Mouse (Mus musculus) neural tube, embryonic 11.5 days (tissue): Measurements from ENCODE around the gene Ppp1r1a. TPM values are rescaled to one million over a fixed set of nuclear protein-coding genes. Genes with fewer than 3 reads are reported as not detected.

Experiments used
- ATAC-seq: fragments of 200-750 bp; cut with Nextera tagmentation; 2 replicates; pipeline ENCODE4 v1.8.0; 2017; ENCODE audit warnings: moderate number of reproducible peaks, mild to moderate bottlenecking, moderate TSS enrichment, moderate library complexity; ENCODE audit not compliant: insufficient read depth, low FRiP score, low TSS enrichment
- DNase-seq: peaks from one replicate; pipeline ENCODE4 v3.0.0-alpha.2; 2015; ENCODE audit warnings: low spot score
- H3K27ac ChIP-seq: fragments of 300-500 bp; sonication (generic); 2 replicates; pipeline ENCODE4 v1.5.1; 2014; ENCODE audit warnings: low read depth, mild to moderate bottlenecking, low read length
- H3K27me3 ChIP-seq: fragments of 300-500 bp; sonication (generic); 2 replicates; pipeline ENCODE4 v1.6.1; 2014; ENCODE audit warnings: mild to moderate bottlenecking, low read length, mixed read lengths; ENCODE audit not compliant: control insufficient read depth, insufficient read depth
- H3K36me3 ChIP-seq: fragments of 300-500 bp; sonication (generic); 2 replicates; pipeline ENCODE4 v1.6.1; 2014; ENCODE audit warnings: mild to moderate bottlenecking, low read length, moderate library complexity, mixed read lengths; ENCODE audit not compliant: control insufficient read depth, insufficient read depth
- H3K4me1 ChIP-seq: fragments of 300-500 bp; sonication (generic); 2 replicates; pipeline ENCODE4 v1.6.1; 2014; ENCODE audit warnings: low read length, mixed read lengths; ENCODE audit not compliant: control insufficient read depth, insufficient read depth
- H3K4me2 ChIP-seq: fragments of 300-500 bp; sonication (generic); 2 replicates; pipeline ENCODE4 v1.6.1; 2014; ENCODE audit warnings: low read depth, mild to moderate bottlenecking, moderate library complexity
- H3K4me3 ChIP-seq: fragments of 300-500 bp; sonication (generic); 2 replicates; pipeline ENCODE4 v1.5.1; 2014; ENCODE audit warnings: low read depth, low read length
- H3K9ac ChIP-seq: fragments of 300-500 bp; sonication (generic); 2 replicates; pipeline ENCODE4 v1.6.1; 2014; ENCODE audit warnings: mild to moderate bottlenecking, low read length
- H3K9me3 ChIP-seq: fragments of 300-500 bp; sonication (generic); 2 replicates; pipeline ENCODE4 v1.6.1; 2016; ENCODE audit warnings: low read length; ENCODE audit not compliant: control insufficient read depth
- WGBS: fragments of 180-500 bp; shearing (Covaris S2); extraction: QIAGEN DNeasy Blood & Tissue Kit; methylation state at CpG from one replicate; pipeline ENCODE4 v1.1.7; 2014; 5-methylcytosine and 5-hydroxymethylcytosine counted together
- polyA plus RNA-seq: library from polyadenylated mRNA; unstranded; fragments of >200 nt; fragmentation: Nextera tagmentation; extraction: Ambion mirVana; gene quantifications from 2 replicates; pipeline ENCODE4 v1.2.1, GENCODE M21; 2014

The Ppp1r1a gene
- 34.7 and 35.6 TPM in 2 replicates for polyA plus RNA-seq

- WGBS, result 0% methylated on average over 33 of the region's 36 CpGs
- Histone ChIP-seq H3K27me3 (0 out of 2 replicates have a peak, but pooled peaks cover 4% of the 10 kb centered on the region), H3K36me3 (no peaks in the 10 kb centered on the region), H3K4me1 (peaks cover 5% of the 10 kb centered on the region; the same call in 1 of the 2 replicates), H3K4me3 (peak within 1 kb of the TSS; percentile 59), H3K27ac (no peak within 1 kb of the TSS), H3K4me2 (peak within 1 kb of the TSS; percentile 97), H3K9me3 (no peaks in the 10 kb centered on the region), H3K9ac (peak within 1 kb of the TSS; percentile 72)
- ATAC-seq, result peak; percentile 90
- peak; percentile 82 for DNase-seq
Observed at GRCm38 (mm10) chr15:103537822-103538213, at the start of gene Ppp1r1a. Gene Ppp1r1a (minus strand): TSS chr15:103538003.

GRCm38 (mm10) chr15:103585876-103586275, 48.1 kb upstream of the Ppp1r1a start:
- H3K27ac ChIP-seq, result no peak overlapping the region
- no peak overlapping the region for H3K9ac ChIP-seq
- no peak overlapping the region for H3K4me3 ChIP-seq
- DNase-seq, result no peak
- no peaks in the 10 kb centered on the region for H3K9me3 ChIP-seq
- 84% methylated on average over 2 of the region's 2 CpGs for WGBS
- H3K27me3 ChIP-seq, result no peaks in the 10 kb centered on the region
- H3K4me1 ChIP-seq, result no peaks in the 10 kb centered on the region
- no peaks in the 10 kb centered on the region for H3K36me3 ChIP-seq
- ATAC-seq, result no peak
- H3K4me2 ChIP-seq, result no peak overlapping the region

GRCm38 (mm10) chr15:103564981-103565380, 27.2 kb upstream of the Ppp1r1a start, which contains the start of gene Glycam1:
Gene Glycam1 (minus strand): TSS chr15:103565081.
- ATAC-seq (no peak), DNase-seq (no peak)
- H3K4me2 ChIP-seq, result no peak within 1 kb of the TSS
- no peak within 1 kb of the TSS for H3K27ac ChIP-seq
- H3K4me1 ChIP-seq, result no peaks in the 10 kb centered on the region
- no peaks in the 10 kb centered on the region for H3K36me3 ChIP-seq
- no peaks in the 10 kb centered on the region for H3K27me3 ChIP-seq
- no peak within 1 kb of the TSS for H3K9ac ChIP-seq
- no peaks in the 10 kb centered on the region for H3K9me3 ChIP-seq
- no peak within 1 kb of the TSS for H3K4me3 ChIP-seq

- 42% methylated on average over 3 of the region's 3 CpGs for WGBS
Observed at GRCm38 (mm10) chr15:103552096-103552690, 14.4 kb upstream of the Ppp1r1a start.

GRCm38 (mm10) chr15:103551053-103551452, 13.2 kb upstream of the Ppp1r1a start:
- peak; percentile 27 for DNase-seq
- no peak overlapping the region for H3K27ac ChIP-seq
- no peak for ATAC-seq
- 11% methylated on average over 1 of the region's 1 CpGs for WGBS
- no peaks in the 10 kb centered on the region for H3K27me3 ChIP-seq
- no peak overlapping the region for H3K4me2 ChIP-seq
- no peak overlapping the region for H3K4me3 ChIP-seq
- no peaks in the 10 kb centered on the region for H3K9me3 ChIP-seq
- H3K4me1 ChIP-seq, result no peaks in the 10 kb centered on the region
- H3K9ac ChIP-seq, result no peak overlapping the region
- H3K36me3 ChIP-seq, result no peaks in the 10 kb centered on the region

More at GRCm38 (mm10) chr15:103552096-103552690, 14.4 kb upstream of the Ppp1r1a start:
- H3K4me1 ChIP-seq, result no peaks in the 10 kb centered on the region
- no peak overlapping the region for H3K4me3 ChIP-seq
- no peak for ATAC-seq
- no peak overlapping the region for H3K27ac ChIP-seq
- no peak overlapping the region for H3K4me2 ChIP-seq
- H3K27me3 ChIP-seq, result no peaks in the 10 kb centered on the region
- no peak for DNase-seq
- no peaks in the 10 kb centered on the region for H3K36me3 ChIP-seq
- no peak overlapping the region for H3K9ac ChIP-seq
- H3K9me3 ChIP-seq, result no peaks in the 10 kb centered on the region

GRCm38 (mm10) chr15:103549475-103549874, 11.7 kb upstream of the Ppp1r1a start:
- DNase-seq (no peak), ATAC-seq (no peak)
- Histone ChIP-seq H3K9ac (no peak overlapping the region), H3K27ac (no peak overlapping the region), H3K4me2 (no peak overlapping the region), H3K9me3 (no peaks in the 10 kb centered on the region), H3K4me3 (no peak overlapping the region), H3K4me1 (no peaks in the 10 kb centered on the region), H3K27me3 (no peaks in the 10 kb centered on the region), H3K36me3 (no peaks in the 10 kb centered on the region)
- 85% methylated on average over 1 of the region's 1 CpGs for WGBS

GRCm38 (mm10) chr15:103547983-103548382, 10.2 kb upstream of the Ppp1r1a start:
- Histone ChIP-seq H3K9ac (no peak overlapping the region), H3K9me3 (no peaks in the 10 kb centered on the region), H3K36me3 (no peaks in the 10 kb centered on the region), H3K4me1 (no peaks in the 10 kb centered on the region), H3K4me3 (no peak overlapping the region), H3K27ac (no peak overlapping the region), H3K4me2 (no peak overlapping the region), H3K27me3 (no peaks in the 10 kb centered on the region)
- ATAC-seq, result no peak
- DNase-seq, result no peak
- 86% methylated on average over 3 of the region's 3 CpGs for WGBS

- H3K9me3 ChIP-seq, result no peaks in the 10 kb centered on the region
- ATAC-seq (no peak), DNase-seq (no peak)
- no peak overlapping the region for H3K4me3 ChIP-seq
- peaks cover 5% of the 10 kb centered on the region; the same call in 1 of the 2 replicates for H3K4me1 ChIP-seq
- no peak overlapping the region for H3K4me2 ChIP-seq
- 0 out of 2 replicates have a peak, but pooled peaks cover 4% of the 10 kb centered on the region for H3K27me3 ChIP-seq
- H3K36me3 ChIP-seq, result no peaks in the 10 kb centered on the region
- H3K9ac ChIP-seq, result no peak overlapping the region
- no peak overlapping the region for H3K27ac ChIP-seq
Observed at GRCm38 (mm10) chr15:103542526-103542925, 4.7 kb upstream of the Ppp1r1a start.

GRCm38 (mm10) chr15:103540646-103541045, 2.8 kb upstream of the Ppp1r1a start:
- H3K27me3 ChIP-seq, result 0 out of 2 replicates have a peak, but pooled peaks cover 4% of the 10 kb centered on the region

More at GRCm38 (mm10) chr15:103540646-103541045, 2.8 kb upstream of the Ppp1r1a start:
- H3K36me3 ChIP-seq, result no peaks in the 10 kb centered on the region
- DNase-seq (no peak), ATAC-seq (no peak)
- H3K4me1 ChIP-seq, result peaks cover 5% of the 10 kb centered on the region; the same call in 1 of the 2 replicates
- no peaks in the 10 kb centered on the region for H3K9me3 ChIP-seq
- H3K4me2 ChIP-seq, result no peak overlapping the region
- no peak overlapping the region for H3K27ac ChIP-seq
- H3K9ac ChIP-seq, result no peak overlapping the region
- 89% methylated on average over 1 of the region's 1 CpGs for WGBS
- H3K4me3 ChIP-seq, result no peak overlapping the region
